In genomic region chr1:116477703-116478102, GRCm38 (mm10) we compare ENCODE assay signal across 9 mouse cellular contexts.
DNase-seq lines count a peak whose midpoint lies in the region; ATAC-seq and TF ChIP-seq lines count a peak whose summit lies in the region.
"Had no signal": no experiment of that assay in that cellular context is flagged by ENCODE, and none has a peak within 500 bp of the region (broad histone marks: within the 10 kb centered on the region; RNA-seq: fewer than 3 reads in every experiment).

No protein-coding gene starts in this region.

- H3K27ac ChIP-seq in forebrain, embryonic 16.5 days (ENCODE audit: low read length), result no peak overlapping the region
- H3K27ac ChIP-seq in neural tube, embryonic 14.5 days (ENCODE audit: low read depth, low read length), result no peak overlapping the region

- H3K9me3 ChIP-seq in forebrain, embryonic 16.5 days (ENCODE audit: control insufficient read depth, low read length), result no peaks in the 10 kb centered on the region
- H3K9me3 ChIP-seq in neural tube, embryonic 14.5 days (ENCODE audit: control insufficient read depth, low read length), result no peaks in the 10 kb centered on the region
- H3K9me3 ChIP-seq: megakaryocyte, embryonic 14.5 days had no signal

- no peak overlapping the region for H3K4me2 ChIP-seq in forebrain, embryonic 16.5 days (ENCODE audit: low read length)
- no peak overlapping the region for H3K4me2 ChIP-seq in neural tube, embryonic 14.5 days (ENCODE audit: low read depth, low read length)

- TF ChIP-seq POLR2A in brain, embryonic 14.5 days (IDR thresholded peaks at IDR 0.05; ENCODE audit: borderline replicate concordance, extremely low read depth, insufficient read depth, insufficient read length, poor library complexity, severe bottlenecking), result no peak

- peak; percentile 68; the same call in 1 of the 2 replicates for TF ChIP-seq CTCF in brain, embryonic 14.5 days (IDR thresholded peaks at IDR 0.05; ENCODE audit: borderline replicate concordance, extremely low read depth, insufficient read depth, insufficient read length)

- no peak overlapping the region for H3K4me3 ChIP-seq in forebrain, embryonic 16.5 days (replicated peaks; ENCODE audit: low read length)
- no peak overlapping the region for H3K4me3 ChIP-seq in neural tube, embryonic 14.5 days (ENCODE audit: low read depth, low read length)
- H3K4me3 ChIP-seq: megakaryocyte, embryonic 14.5 days had no signal

- 0 out of 2 replicates have a peak, but pooled peaks have one; percentile 28 for ATAC-seq in forebrain, embryonic 16.5 days
- ATAC-seq in neural tube, embryonic 14.5 days (ENCODE audit: low read depth), result peak; percentile 70; the same call in 1 of the 2 replicates

- H3K36me3 ChIP-seq in forebrain, embryonic 16.5 days (ENCODE audit: control insufficient read depth, insufficient read depth), result no peaks in the 10 kb centered on the region
- no peaks in the 10 kb centered on the region for H3K36me3 ChIP-seq in neural tube, embryonic 14.5 days (ENCODE audit: control insufficient read depth, insufficient read depth, low read length)

- WGBS in forebrain, embryonic 16.5 days, result 24% methylated on average over 2 of the region's 2 CpGs
- 18% methylated on average over 2 of the region's 2 CpGs for WGBS in neural tube, embryonic 14.5 days

- no peaks in the 10 kb centered on the region for H3K4me1 ChIP-seq in forebrain, embryonic 16.5 days (replicated peaks; ENCODE audit: control insufficient read depth, insufficient read depth, low read length)
- no peaks in the 10 kb centered on the region for H3K4me1 ChIP-seq in neural tube, embryonic 14.5 days (ENCODE audit: control insufficient read depth, insufficient read depth, low read length)
- H3K4me1 ChIP-seq: megakaryocyte, embryonic 14.5 days had no signal

- DNase-seq in gastrocnemius, adult 18-20 months (ENCODE audit: low spot score), result peak; percentile 11
- DNase-seq in gastrocnemius, adult 8-10 months (ENCODE audit: low spot score in 2 of 2), result no peak
- peak; percentile 21 for DNase-seq in 3T3-L1 (ENCODE audit: low read depth, low spot score)
- DNase-seq in brain, embryonic 14.5 days (ENCODE audit: low read depth), result peak; percentile 77
- peak; percentile 27 to 72 for DNase-seq in layer of hippocampus, adult 8-10 months (ENCODE audit: low spot score in 2 of 2)
- no peak for DNase-seq in spleen, adult 18-20 months

- no peak overlapping the region for H3K9ac ChIP-seq in forebrain, embryonic 16.5 days (replicated peaks; ENCODE audit: low read depth, low read length)
- H3K9ac ChIP-seq in neural tube, embryonic 14.5 days (replicated peaks; ENCODE audit: low read depth, low read length), result no peak overlapping the region

- no peaks in the 10 kb centered on the region for H3K27me3 ChIP-seq in forebrain, embryonic 16.5 days (replicated peaks; ENCODE audit: control insufficient read depth, insufficient read depth, low read length)
- H3K27me3 ChIP-seq in neural tube, embryonic 14.5 days (ENCODE audit: control insufficient read depth, insufficient read depth, low read length), result no peaks in the 10 kb centered on the region
- H3K27me3 ChIP-seq: megakaryocyte, embryonic 14.5 days had no signal

Comparison
In these comparisons a context has a peak if more than half of its experiments do, and no peak if none do; other contexts are left out.
1. DNase-seq: peak in gastrocnemius, adult 18-20 months (single experiment), 3T3-L1 (single experiment), brain, embryonic 14.5 days (single experiment) and layer of hippocampus, adult 8-10 months (2 of 2); none in gastrocnemius, adult 8-10 months (0 of 2) and spleen, adult 18-20 months (0 of 2).